Mouse (Mus musculus): Measurements from ENCODE around the gene Frmpd1. TPM values are rescaled to one million over a fixed set of nuclear protein-coding genes. Genes with fewer than 3 reads are reported as not detected.

Frmpd1 gene
- 1.6 and 1.9 TPM in 2 replicates for polyA plus RNA-seq (2014; fragmentation: Nextera tagmentation; extraction: Ambion mirVana)

- WGBS: under 1% methylated on average over 62 of the region's 85 CpGs
- Histone ChIP-seq H3K4me2 (replicated peaks; ENCODE audit: low read depth, low read length) (peak within 1 kb of the TSS; percentile 99), H3K4me1 (replicated peaks; ENCODE audit: control insufficient read depth, insufficient read depth, low read length) (0 out of 2 replicates have a peak, but pooled peaks cover 2% of the 10 kb centered on the region), H3K27me3 (ENCODE audit: control insufficient read depth, insufficient read depth, low read length) (peaks cover 7% of the 10 kb centered on the region; the same call in 1 of the 2 replicates), H3K4me3 (ENCODE audit: low read depth, low read length) (peak within 1 kb of the TSS; percentile 60), H3K27ac (ENCODE audit: low read depth, low read length) (no peak within 1 kb of the TSS), H3K9me3 (ENCODE audit: control insufficient read depth, low read length) (no peaks in the 10 kb centered on the region), H3K36me3 (ENCODE audit: control insufficient read depth, insufficient read depth, low read length) (no peaks in the 10 kb centered on the region), H3K9ac (ENCODE audit: low read depth, low read length) (peak within 1 kb of the TSS; percentile 60)
- peak; percentile 78 for DNase-seq (ENCODE audit: low spot score)
- ATAC-seq (ENCODE audit: low FRiP score): peak; percentile 86
Observed at GRCm38 (mm10) chr4:45184521-45185330, at the start of gene Frmpd1. Gene Frmpd1, plus strand, starts transcription at chr4:45184875.

- ATAC-seq (ENCODE audit: low FRiP score): no peak
- H3K27ac ChIP-seq (ENCODE audit: low read depth, low read length): no peak overlapping the region
Observed at GRCm38 (mm10) chr4:45137636-45138035, 47.0 kb upstream of the Frmpd1 start.

DNA sequence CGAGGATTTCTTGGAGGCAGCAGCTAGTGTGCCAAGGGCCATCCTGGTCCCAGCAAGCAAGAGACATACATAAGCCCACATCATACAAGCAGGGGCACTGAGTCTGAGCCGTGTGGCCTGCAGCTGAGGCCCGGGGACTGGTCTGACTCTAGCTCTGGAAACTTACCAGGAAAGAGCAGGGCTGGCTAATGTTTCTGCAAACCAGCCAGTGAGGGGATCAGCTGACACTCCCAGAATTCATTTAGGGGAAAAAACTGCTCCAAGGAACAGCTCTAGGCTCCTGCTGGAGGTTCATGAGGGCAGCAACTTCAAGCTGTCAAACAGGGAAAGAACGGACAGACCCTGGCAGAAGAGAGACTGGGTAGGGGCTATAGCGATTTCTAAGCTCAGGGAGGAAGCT, 42.8 kb upstream of the Frmpd1 start:
- 85% methylated on average over 5 of the region's 5 CpGs for WGBS
- Histone ChIP-seq H3K36me3 (ENCODE audit: control insufficient read depth, insufficient read depth, low read length) (no peaks in the 10 kb centered on the region), H3K27ac (ENCODE audit: low read depth, low read length) (no peak overlapping the region), H3K4me2 (replicated peaks; ENCODE audit: low read depth, low read length) (no peak overlapping the region), H3K4me3 (ENCODE audit: low read depth, low read length) (no peak overlapping the region), H3K9me3 (ENCODE audit: control insufficient read depth, low read length) (no peaks in the 10 kb centered on the region), H3K9ac (ENCODE audit: low read depth, low read length) (no peak overlapping the region), H3K4me1 (replicated peaks; ENCODE audit: control insufficient read depth, insufficient read depth, low read length) (no peaks in the 10 kb centered on the region), H3K27me3 (ENCODE audit: control insufficient read depth, insufficient read depth, low read length) (no peaks in the 10 kb centered on the region)
- DNase-seq (ENCODE audit: low spot score) (no peak), ATAC-seq (ENCODE audit: low FRiP score) (no peak)

More at GRCm38 (mm10) chr4:45137636-45138035, 47.0 kb upstream of the Frmpd1 start:
- Histone ChIP-seq H3K9ac (ENCODE audit: low read depth, low read length) (no peak overlapping the region), H3K4me1 (replicated peaks; ENCODE audit: control insufficient read depth, insufficient read depth, low read length) (no peaks in the 10 kb centered on the region), H3K9me3 (ENCODE audit: control insufficient read depth, low read length) (no peaks in the 10 kb centered on the region), H3K36me3 (ENCODE audit: control insufficient read depth, insufficient read depth, low read length) (no peaks in the 10 kb centered on the region), H3K4me2 (replicated peaks; ENCODE audit: low read depth, low read length) (no peak overlapping the region), H3K4me3 (ENCODE audit: low read depth, low read length) (no peak overlapping the region), H3K27me3 (ENCODE audit: control insufficient read depth, insufficient read depth, low read length) (no peaks in the 10 kb centered on the region)
- no peak for DNase-seq (ENCODE audit: low spot score)
- WGBS: 75% methylated on average over 4 of the region's 4 CpGs

DNA sequence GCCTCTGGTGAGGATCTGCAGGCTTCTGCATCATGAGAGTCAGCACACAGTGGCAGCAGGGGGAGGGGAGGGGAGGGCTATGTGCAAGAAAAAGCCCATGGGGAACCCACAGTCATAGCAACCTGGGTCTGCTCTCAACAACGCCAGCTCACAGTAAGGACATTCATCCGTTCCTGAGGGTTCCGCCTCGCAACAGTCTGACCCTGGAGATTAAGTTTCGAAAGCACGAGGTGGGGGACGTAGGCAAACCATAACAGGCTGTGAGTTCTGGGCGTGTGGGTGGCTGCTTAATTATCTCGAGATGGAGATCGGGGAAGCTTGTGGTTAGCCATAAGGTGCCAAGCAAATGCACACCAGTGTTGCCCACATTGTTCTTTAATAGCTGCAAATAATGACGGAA, 42.3 kb upstream of the Frmpd1 start:
- WGBS: 51% methylated on average over 11 of the region's 11 CpGs

GRCm38 (mm10) chr4:45143005-45143404, 41.7 kb upstream of the Frmpd1 start:
- H3K27ac ChIP-seq (ENCODE audit: low read depth, low read length): no peak overlapping the region
- H3K9ac ChIP-seq (ENCODE audit: low read depth, low read length): no peak overlapping the region
- no peak overlapping the region for H3K4me3 ChIP-seq (ENCODE audit: low read depth, low read length)
- WGBS: 79% methylated on average over 8 of the region's 8 CpGs
- H3K9me3 ChIP-seq (ENCODE audit: control insufficient read depth, low read length): no peaks in the 10 kb centered on the region
- no peaks in the 10 kb centered on the region for H3K27me3 ChIP-seq (ENCODE audit: control insufficient read depth, insufficient read depth, low read length)
- no peaks in the 10 kb centered on the region for H3K36me3 ChIP-seq (ENCODE audit: control insufficient read depth, insufficient read depth, low read length)
- H3K4me2 ChIP-seq (replicated peaks; ENCODE audit: low read depth, low read length): no peak overlapping the region
- peak; percentile 12 for DNase-seq (ENCODE audit: low spot score)
- H3K4me1 ChIP-seq (replicated peaks; ENCODE audit: control insufficient read depth, insufficient read depth, low read length): no peaks in the 10 kb centered on the region
- ATAC-seq (ENCODE audit: low FRiP score): no peak

More for the DNA sequence above, 42.3 kb upstream of the Frmpd1 start:
- H3K27ac ChIP-seq (ENCODE audit: low read depth, low read length): no peak overlapping the region
- no peaks in the 10 kb centered on the region for H3K27me3 ChIP-seq (ENCODE audit: control insufficient read depth, insufficient read depth, low read length)
- no peak overlapping the region for H3K4me2 ChIP-seq (replicated peaks; ENCODE audit: low read depth, low read length)
- no peaks in the 10 kb centered on the region for H3K9me3 ChIP-seq (ENCODE audit: control insufficient read depth, low read length)
- DNase-seq (ENCODE audit: low spot score): peak; percentile 24
- no peaks in the 10 kb centered on the region for H3K4me1 ChIP-seq (replicated peaks; ENCODE audit: control insufficient read depth, insufficient read depth, low read length)
- no peak overlapping the region for H3K4me3 ChIP-seq (ENCODE audit: low read depth, low read length)
- no peak overlapping the region for H3K9ac ChIP-seq (ENCODE audit: low read depth, low read length)
- no peak for ATAC-seq (ENCODE audit: low FRiP score)
- H3K36me3 ChIP-seq (ENCODE audit: control insufficient read depth, insufficient read depth, low read length): no peaks in the 10 kb centered on the region

DNA sequence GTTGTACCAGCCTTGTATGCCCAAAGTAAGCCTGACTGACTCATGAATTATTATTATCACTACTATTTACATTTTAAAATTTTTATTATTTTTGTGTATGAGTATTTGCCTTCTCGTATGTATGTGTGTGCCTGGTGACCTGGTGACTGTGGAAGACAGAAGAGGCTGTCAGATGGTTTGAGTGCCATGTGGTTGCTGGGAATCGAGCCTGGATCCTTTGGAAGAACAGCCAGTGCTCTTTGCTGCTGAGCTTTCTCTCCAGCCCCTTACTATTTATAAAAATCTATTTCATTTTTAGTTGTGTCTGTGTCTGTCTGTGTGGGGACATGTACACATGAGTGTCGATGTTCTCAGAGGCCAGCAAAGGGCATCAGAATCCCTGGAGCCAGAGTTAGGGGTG, 28.2 kb upstream of the Frmpd1 start:
- H3K4me2 ChIP-seq (replicated peaks; ENCODE audit: low read depth, low read length): no peak overlapping the region
- no peak overlapping the region for H3K27ac ChIP-seq (ENCODE audit: low read depth, low read length)
- H3K4me1 ChIP-seq (replicated peaks; ENCODE audit: control insufficient read depth, insufficient read depth, low read length): no peaks in the 10 kb centered on the region
- no peaks in the 10 kb centered on the region for H3K36me3 ChIP-seq (ENCODE audit: control insufficient read depth, insufficient read depth, low read length)
- ATAC-seq (ENCODE audit: low FRiP score) (no peak), DNase-seq (ENCODE audit: low spot score) (no peak)
- H3K4me3 ChIP-seq (ENCODE audit: low read depth, low read length): no peak overlapping the region
- no peak overlapping the region for H3K9ac ChIP-seq (ENCODE audit: low read depth, low read length)
- no peaks in the 10 kb centered on the region for H3K9me3 ChIP-seq (ENCODE audit: control insufficient read depth, low read length)
- H3K27me3 ChIP-seq (ENCODE audit: control insufficient read depth, insufficient read depth, low read length): no peaks in the 10 kb centered on the region
- whole genome bisulfite sequencing: 85% methylated on average over 3 of the region's 3 CpGs

GRCm38 (mm10) chr4:45158608-45159007, 26.1 kb upstream of the Frmpd1 start:
- DNase-seq (ENCODE audit: low spot score): no peak
- Histone ChIP-seq H3K4me3 (ENCODE audit: low read depth, low read length) (no peak overlapping the region), H3K4me2 (replicated peaks; ENCODE audit: low read depth, low read length) (no peak overlapping the region), H3K9me3 (ENCODE audit: control insufficient read depth, low read length) (no peaks in the 10 kb centered on the region), H3K9ac (ENCODE audit: low read depth, low read length) (no peak overlapping the region), H3K4me1 (replicated peaks; ENCODE audit: control insufficient read depth, insufficient read depth, low read length) (no peaks in the 10 kb centered on the region), H3K36me3 (ENCODE audit: control insufficient read depth, insufficient read depth, low read length) (no peaks in the 10 kb centered on the region), H3K27ac (ENCODE audit: low read depth, low read length) (no peak overlapping the region), H3K27me3 (ENCODE audit: control insufficient read depth, insufficient read depth, low read length) (no peaks in the 10 kb centered on the region)
- 79% methylated on average over 9 of the region's 9 CpGs for WGBS
- ATAC-seq (ENCODE audit: low FRiP score): no peak

DNA sequence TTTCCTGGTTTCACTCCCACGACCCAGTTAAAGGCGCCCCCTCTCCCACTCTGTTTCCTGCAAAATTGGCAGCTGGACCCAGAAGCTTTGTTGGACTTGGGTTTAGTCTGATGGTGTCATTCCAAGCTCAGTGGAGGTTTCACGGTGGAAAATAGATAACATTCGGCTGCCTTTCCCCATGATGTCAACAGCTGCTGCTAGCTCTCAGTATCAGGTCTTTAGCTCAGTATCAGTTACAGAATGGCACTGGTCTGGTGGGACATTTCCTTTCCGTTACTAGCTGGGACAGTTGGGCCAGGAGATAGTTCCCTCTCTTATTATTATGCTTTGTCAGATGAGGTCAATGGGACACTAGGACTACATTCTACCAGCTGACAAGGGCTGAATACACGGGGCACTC, 23.9 kb upstream of the Frmpd1 start:
- no peaks in the 10 kb centered on the region for H3K9me3 ChIP-seq (ENCODE audit: control insufficient read depth, low read length)
- WGBS: 82% methylated on average over 6 of the region's 6 CpGs
- ATAC-seq (ENCODE audit: low FRiP score): no peak

GRCm38 (mm10) chr4:45163711-45164110, 21.0 kb upstream of the Frmpd1 start:
- DNase-seq (ENCODE audit: low spot score): peak; percentile 42
- Histone ChIP-seq H3K9ac (ENCODE audit: low read depth, low read length) (no peak overlapping the region), H3K4me2 (replicated peaks; ENCODE audit: low read depth, low read length) (no peak overlapping the region), H3K27ac (ENCODE audit: low read depth, low read length) (no peak overlapping the region), H3K36me3 (ENCODE audit: control insufficient read depth, insufficient read depth, low read length) (no peaks in the 10 kb centered on the region), H3K4me1 (replicated peaks; ENCODE audit: control insufficient read depth, insufficient read depth, low read length) (no peaks in the 10 kb centered on the region), H3K27me3 (ENCODE audit: control insufficient read depth, insufficient read depth, low read length) (no peaks in the 10 kb centered on the region), H3K4me3 (ENCODE audit: low read depth, low read length) (no peak overlapping the region), H3K9me3 (ENCODE audit: control insufficient read depth, low read length) (no peaks in the 10 kb centered on the region)
- 43% methylated on average over 1 of the region's 1 CpGs for WGBS
- ATAC-seq (ENCODE audit: low FRiP score): no peak

More for the DNA sequence above, 23.9 kb upstream of the Frmpd1 start:
- DNase-seq (ENCODE audit: low spot score): no peak
- H3K27me3 ChIP-seq (ENCODE audit: control insufficient read depth, insufficient read depth, low read length): no peaks in the 10 kb centered on the region
- no peak overlapping the region for H3K4me2 ChIP-seq (replicated peaks; ENCODE audit: low read depth, low read length)
- no peaks in the 10 kb centered on the region for H3K36me3 ChIP-seq (ENCODE audit: control insufficient read depth, insufficient read depth, low read length)
- no peak overlapping the region for H3K27ac ChIP-seq (ENCODE audit: low read depth, low read length)
- H3K4me3 ChIP-seq (ENCODE audit: low read depth, low read length): no peak overlapping the region
- H3K4me1 ChIP-seq (replicated peaks; ENCODE audit: control insufficient read depth, insufficient read depth, low read length): no peaks in the 10 kb centered on the region
- H3K9ac ChIP-seq (ENCODE audit: low read depth, low read length): no peak overlapping the region
